Mouse (Mus musculus) cerebellum, adult 2 months (tissue): ENCODE measurements around the gene Akt1s1. TPM values are rescaled to one million over a fixed set of nuclear protein-coding genes. Genes with fewer than 3 reads are reported as not detected.

ENCODE experiments used
- DNase-seq, 2 experiments: peaks; one replicate each; pipeline ENCODE4 v3.0.0; 2021
- H3K27ac ChIP-seq: fragments of 200-500 bp; 2 replicates; pipeline ENCODE4 v1.5.1; 2012; ENCODE audit warnings: low read length, control low read depth, inconsistent platforms; ENCODE audit not compliant: insufficient read depth
- H3K27me3 ChIP-seq: fragments of 200-500 bp; 2 replicates; pipeline ENCODE4 v1.6.1; 2012; ENCODE audit warnings: inconsistent platforms, mild to moderate bottlenecking, low read length, moderate library complexity; ENCODE audit not compliant: control insufficient read depth, insufficient read depth
- H3K4me1 ChIP-seq: fragments of 200-500 bp; 2 replicates; pipeline ENCODE4 v1.6.1; 2011; ENCODE audit warnings: low read length; ENCODE audit not compliant: control insufficient read depth, insufficient read depth
- H3K4me3 ChIP-seq: fragments of 200-500 bp; replicated peaks from 2 replicates; pipeline ENCODE3; 2011; ENCODE audit warnings: mild to moderate bottlenecking, low read depth, low read length, control low read depth; ENCODE audit not compliant: insufficient read depth
- CTCF ChIP-seq: fragments of 200-500 bp; IDR thresholded peaks from 2 replicates; pipeline ENCODE4 v1.5.1; 2011; ENCODE audit warnings: low read depth, mild to moderate bottlenecking, control low read depth, low read length, moderate library complexity, borderline replicate concordance; ENCODE audit not compliant: insufficient read depth
- POLR2A ChIP-seq: fragments of 200-500 bp; IDR thresholded peaks from 2 replicates; pipeline ENCODE4 v1.6.1; 2011; ENCODE audit warnings: low read length, control low read depth, borderline replicate concordance; ENCODE audit not compliant: insufficient read depth
- WGBS: fragments of 180-500 bp; shearing (Covaris S2); methylation state at CpG from one replicate; pipeline ENCODE4 v1.1.7; 2018; 5-methylcytosine and 5-hydroxymethylcytosine counted together
- polyA plus RNA-seq: library from polyadenylated mRNA; depleted of rRNA; stranded (reverse); fragments of >200 nt; gene quantifications from 2 replicates; pipeline ENCODE4 v1.2.3, GENCODE M21; 2012; rRNA removed

Akt1s1 gene
- polyA plus RNA-seq: 78.3 and 83.6 TPM in 2 replicates

DNA sequence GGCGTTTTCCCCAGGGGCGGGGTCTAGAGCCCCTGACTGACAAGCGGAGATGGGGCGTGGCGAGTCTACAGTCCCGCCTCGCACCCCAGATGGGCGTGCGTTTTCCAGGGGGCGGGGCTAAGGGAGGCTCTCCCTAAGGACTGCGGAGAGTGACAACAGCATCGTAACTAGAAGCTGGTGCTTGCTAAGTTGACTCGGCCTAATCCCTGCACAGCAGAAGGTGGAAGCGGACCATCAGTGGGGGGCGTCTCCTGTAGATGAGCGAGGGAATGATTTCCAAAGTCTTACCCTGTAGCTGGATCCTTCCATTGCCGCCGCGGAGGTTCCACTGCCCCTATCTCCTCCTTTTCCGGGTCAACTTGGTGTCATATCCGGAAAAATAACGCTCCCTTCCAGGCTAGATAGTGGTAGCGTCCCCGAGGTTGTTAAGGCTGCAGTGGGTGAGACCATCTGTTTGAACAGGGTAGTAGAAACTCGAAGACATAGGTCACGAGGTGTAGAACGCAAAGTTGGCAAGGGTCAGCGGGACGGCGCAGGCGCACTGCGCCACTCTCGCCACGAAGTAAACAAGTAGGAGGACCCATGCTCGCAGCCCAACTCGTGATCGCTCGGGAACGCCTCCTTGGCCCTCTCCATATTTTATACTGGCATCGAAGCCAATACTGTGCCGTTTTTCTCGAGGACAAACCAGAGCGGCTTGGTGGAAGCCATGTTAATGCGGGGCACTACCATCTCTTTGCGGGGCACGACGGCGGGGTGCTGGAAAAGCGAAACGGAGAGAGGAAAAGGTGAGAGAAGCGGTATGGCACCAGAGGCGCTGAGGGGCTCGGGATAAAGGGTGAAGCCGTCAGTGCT, at the start of gene Akt1s1, which contains the start of gene Tbc1d17:
TSS of gene Akt1s1 (plus strand) at position 431 of the 855 bp plus-strand sequence.
TSS of gene Tbc1d17 (minus strand) at position 519 of the 855 bp plus-strand sequence.
- H3K4me3 ChIP-seq: peak within 1 kb of the TSS; percentile 75
- WGBS: under 1% methylated on average over 54 of the region's 54 CpGs
- peaks cover 9% of the 10 kb centered on the region; the same call in 1 of the 2 replicates for H3K4me1 ChIP-seq

DNA sequence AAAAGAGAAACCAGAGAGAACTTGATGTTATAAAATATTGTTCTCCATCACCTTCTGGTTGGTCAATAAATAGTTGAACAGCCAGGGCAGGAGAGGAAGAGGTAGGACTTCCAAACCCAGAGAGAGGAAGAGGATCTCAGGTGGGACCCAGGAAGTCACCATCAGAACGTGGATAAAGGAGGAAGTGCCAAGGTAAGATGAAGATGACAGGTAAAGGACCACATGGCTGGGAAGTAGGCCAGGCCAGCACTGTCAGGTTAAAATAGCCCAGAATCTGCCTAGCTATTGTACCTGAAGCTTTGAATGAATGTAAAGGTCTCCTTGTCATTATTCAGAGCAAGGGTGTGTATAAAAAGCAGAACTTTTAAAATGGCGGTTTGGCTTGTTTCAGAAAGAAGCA, 39.9 kb upstream of the Akt1s1 start:
- H3K4me3 ChIP-seq: no peak overlapping the region
- TF ChIP-seq POLR2A (no peak), CTCF (no peak)
- no peaks in the 10 kb centered on the region for H3K27me3 ChIP-seq
- no peak for DNase-seq
- 84% methylated on average over 2 of the region's 2 CpGs for WGBS
- no peak overlapping the region for H3K27ac ChIP-seq
- H3K4me1 ChIP-seq: no peaks in the 10 kb centered on the region

More for the DNA sequence above, at the start of gene Akt1s1, which contains the start of gene Tbc1d17:
- peak; percentile 100 for DNase-seq
- H3K27ac ChIP-seq: peak within 1 kb of the TSS; percentile 96
- TF ChIP-seq POLR2A (peak; percentile 73; the same call in 1 of the 2 replicates), CTCF (no peak)
- H3K27me3 ChIP-seq: no peaks in the 10 kb centered on the region

DNA sequence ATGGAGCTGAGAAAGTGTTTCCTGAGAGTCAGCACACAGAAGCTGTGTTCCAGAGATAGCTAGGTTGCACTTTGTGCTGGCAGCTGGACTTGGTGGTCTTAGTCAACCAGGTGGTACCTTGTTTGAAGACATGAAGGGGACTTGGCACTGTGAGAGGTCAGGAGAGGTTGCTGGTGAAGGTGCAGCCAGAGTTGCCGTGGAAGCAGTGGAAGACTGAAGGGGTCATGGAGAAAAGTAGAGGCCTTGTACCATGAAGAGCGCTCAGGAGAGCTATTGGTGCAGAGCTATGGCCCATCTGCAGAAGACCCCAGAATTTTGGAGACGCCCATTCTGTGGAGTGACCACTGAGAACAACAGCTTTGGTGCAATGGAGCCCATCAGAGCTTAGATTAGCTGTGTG, 39.3 kb upstream of the Akt1s1 start:
- Histone ChIP-seq H3K27ac (no peak overlapping the region), H3K4me1 (no peaks in the 10 kb centered on the region), H3K4me3 (no peak overlapping the region), H3K27me3 (no peaks in the 10 kb centered on the region)
- TF ChIP-seq CTCF (no peak), POLR2A (no peak)
- DNase-seq: peak in 1 of 2 experiments; percentile 5
- 85% methylated on average over 3 of the region's 3 CpGs for WGBS

DNA sequence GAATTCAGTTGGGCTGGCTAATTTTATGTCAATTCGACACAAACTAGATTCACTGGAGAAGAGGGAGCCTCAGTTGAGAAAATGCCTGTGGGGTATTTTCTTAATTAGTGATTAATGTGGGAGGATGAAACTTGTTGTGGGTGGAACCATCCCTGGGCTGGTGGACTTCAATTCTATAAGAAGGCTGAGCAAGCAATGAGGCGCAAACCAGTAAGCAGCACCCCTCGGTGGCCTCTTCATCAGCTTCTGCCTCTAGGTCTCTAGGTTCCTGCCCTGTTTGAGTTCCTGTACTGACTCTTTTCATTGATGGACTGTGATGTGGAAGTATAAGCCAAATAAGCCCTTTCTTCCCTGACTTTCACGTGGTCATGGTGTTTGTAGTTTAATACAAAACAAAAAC, 38.4 kb upstream of the Akt1s1 start:
- H3K4me1 ChIP-seq: no peaks in the 10 kb centered on the region
- WGBS: 81% methylated on average over 4 of the region's 4 CpGs
- H3K27me3 ChIP-seq: no peaks in the 10 kb centered on the region
- H3K27ac ChIP-seq: no peak overlapping the region
- no peak overlapping the region for H3K4me3 ChIP-seq
- DNase-seq: peak in 1 of 2 experiments; percentile 1
- TF ChIP-seq CTCF (no peak), POLR2A (no peak)

DNA sequence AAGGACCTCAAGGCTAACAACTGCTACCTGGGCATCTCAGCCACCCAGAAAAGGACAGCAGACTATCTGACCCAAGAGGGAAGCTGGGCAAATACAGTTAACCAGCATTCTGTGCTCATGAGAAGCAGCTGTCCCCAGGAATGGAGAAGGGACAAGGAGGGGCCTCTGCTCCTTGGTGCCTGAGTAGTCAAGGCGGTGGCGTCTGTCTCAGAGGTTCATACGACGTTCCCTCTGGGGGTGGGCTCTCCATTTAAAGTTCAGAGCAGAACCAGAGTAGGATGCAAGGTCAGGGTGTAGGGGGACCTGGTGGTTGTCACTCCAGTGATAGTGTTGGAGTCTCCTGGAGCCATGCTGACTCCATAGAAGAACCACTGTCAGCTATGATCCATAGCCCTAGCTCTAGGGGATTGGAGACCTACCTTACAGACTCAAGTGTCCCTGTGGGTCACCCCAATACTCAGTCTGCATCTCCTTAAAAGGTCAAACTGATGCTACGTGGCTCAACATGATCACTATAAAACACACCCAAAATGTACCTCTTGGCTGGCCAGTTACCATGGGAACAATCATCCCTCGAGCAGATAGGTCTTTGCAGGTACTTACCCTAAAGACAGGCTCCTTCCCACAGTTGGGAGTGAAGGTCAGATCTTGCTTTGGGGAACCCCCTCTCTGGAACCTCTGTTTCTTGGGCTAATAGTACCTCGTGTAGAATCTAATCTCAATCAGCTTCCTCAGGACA, 37.8 kb upstream of the Akt1s1 start:
- 82% methylated on average over 7 of the region's 7 CpGs for WGBS
- no peak overlapping the region for H3K4me3 ChIP-seq
- H3K27me3 ChIP-seq: no peaks in the 10 kb centered on the region
- no peaks in the 10 kb centered on the region for H3K4me1 ChIP-seq
- peak in 1 of 2 experiments; percentile 4 for DNase-seq
- no peak for TF ChIP-seq POLR2A
- H3K27ac ChIP-seq: no peak overlapping the region

DNA sequence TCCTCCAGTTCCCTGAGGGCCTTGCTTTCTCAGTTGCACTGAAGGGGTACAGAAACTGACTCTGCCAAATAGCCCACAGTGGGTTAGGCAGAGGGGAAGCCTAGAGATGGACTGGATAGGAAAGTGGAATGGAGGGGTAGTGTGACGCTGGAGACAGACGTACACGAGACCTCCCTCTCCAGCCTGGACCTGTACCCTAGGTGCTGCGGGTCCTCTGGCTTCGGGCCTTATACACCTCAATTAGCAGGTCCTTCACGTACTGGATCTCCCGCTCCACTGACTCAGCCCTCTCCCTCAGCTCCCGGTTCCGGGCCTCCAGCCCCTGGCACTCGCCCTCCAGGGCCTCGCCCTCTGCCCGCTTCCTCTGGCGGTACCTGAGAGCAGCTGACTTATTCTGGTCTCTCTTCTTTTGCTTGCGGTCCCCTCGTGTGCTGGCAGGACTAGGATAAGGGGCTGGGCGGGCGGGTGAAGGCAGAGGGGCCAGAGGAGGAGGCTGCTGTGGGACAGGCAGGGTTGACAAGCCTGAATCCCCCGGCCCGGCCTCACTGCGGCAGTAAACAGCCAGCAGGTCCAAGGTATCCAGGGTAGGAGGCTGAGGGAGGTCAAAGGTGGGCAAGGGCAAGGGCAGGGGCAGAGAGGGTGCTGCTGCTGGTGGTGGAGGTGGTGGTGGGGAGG, 36.0 kb upstream of the Akt1s1 start:
- H3K4me3 ChIP-seq: no peak overlapping the region
- peak in 1 of 2 experiments; percentile 10 for DNase-seq
- peaks cover 3% of the 10 kb centered on the region; the same call in 1 of the 2 replicates for H3K4me1 ChIP-seq
- 90% methylated on average over 20 of the region's 20 CpGs for WGBS
- TF ChIP-seq POLR2A (no peak), CTCF (no peak)
- H3K27me3 ChIP-seq: no peaks in the 10 kb centered on the region
- no peak overlapping the region for H3K27ac ChIP-seq

DNA sequence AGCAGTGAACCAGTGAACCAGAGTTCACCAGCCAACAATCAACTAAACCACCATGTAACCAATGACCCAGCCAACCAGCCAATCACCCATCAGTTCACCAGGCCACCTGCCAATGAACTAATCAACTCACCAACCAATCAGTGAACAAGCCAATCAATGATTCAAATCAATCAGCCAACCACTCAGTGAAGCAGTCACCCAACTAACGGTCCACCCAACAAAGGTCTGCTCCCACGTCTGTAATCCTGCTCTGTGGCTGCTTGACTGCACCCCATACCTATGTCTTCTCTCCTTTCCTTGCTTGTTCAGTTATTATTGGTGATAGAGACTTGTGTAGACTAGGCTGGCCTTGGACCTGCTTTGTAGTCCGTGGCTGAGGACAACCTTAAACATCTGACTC, 34.8 kb upstream of the Akt1s1 start:
- H3K27ac ChIP-seq: no peak overlapping the region
- H3K27me3 ChIP-seq: no peaks in the 10 kb centered on the region
- DNase-seq: no peak
- 93% methylated on average over 3 of the region's 3 CpGs for WGBS
- peaks cover 8% of the 10 kb centered on the region for H3K4me1 ChIP-seq
- TF ChIP-seq CTCF (no peak), POLR2A (no peak)
- H3K4me3 ChIP-seq: no peak overlapping the region
